Mouse (Mus musculus): Measurements from ENCODE around the gene Clic6.
"Not testable (repeated sequence)": the region's sequence is repeated elsewhere in the genome, so short reads cannot be mapped to it uniquely, and the experiment has no call there.

Clic6 gene

DNA sequence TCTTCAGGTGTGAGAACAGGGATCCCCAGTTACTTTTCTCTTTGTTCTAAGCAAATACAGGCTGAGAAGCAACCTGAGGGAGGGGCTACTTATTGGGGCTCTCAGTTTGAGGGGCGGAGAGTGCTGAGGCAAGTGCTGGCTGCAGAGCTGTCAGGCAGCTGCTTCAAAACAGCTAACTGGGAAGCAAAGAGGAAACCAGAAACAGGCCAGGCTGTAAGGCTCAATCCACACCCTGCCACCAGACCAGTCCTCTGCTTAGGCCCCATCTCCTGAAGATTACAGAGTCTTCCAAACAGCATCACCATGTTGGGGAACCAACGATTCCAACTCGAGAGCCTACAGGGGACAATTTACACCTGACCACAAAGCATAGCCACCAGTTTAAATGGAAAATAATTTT, 12.6 kb upstream of the Clic6 start:
- DNase-seq, result no peak

DNA sequence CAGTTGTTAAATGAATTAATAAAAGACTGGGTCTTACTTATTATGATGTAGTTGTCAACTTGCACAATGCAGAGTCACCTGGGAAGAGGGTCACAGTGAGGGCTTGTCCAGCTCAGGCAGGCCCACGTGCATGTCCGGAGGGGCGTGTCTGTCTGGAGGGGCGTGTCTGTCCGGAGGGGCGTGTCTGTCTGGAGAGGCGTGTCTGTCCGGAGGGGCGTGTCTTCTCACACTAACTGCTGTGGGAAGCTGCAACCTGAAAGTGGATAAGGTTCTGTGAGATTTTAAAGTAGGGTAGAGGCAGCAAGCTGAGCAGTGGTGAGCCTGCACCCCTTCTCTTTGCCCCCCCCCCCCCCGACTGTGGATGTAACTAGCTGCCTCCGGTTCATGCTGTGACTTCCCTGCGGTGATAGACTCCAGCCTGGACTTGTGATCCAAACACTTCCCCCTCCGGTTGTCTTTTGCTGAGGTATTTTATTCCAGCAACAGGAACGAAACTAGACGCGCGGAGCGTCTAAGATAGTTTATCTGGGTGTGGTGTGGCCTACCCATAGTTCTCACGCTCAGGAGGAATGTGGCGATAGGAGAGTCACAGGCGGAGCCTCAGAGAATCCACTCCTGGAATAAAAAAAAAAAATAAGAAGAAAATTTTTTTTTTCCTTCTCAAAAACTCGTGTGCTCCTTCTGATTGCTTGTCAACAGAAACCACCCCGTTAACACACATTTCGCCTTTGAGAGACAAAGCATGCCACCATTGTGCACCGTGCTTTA, 10.3 kb upstream of the Clic6 start:
- DNase-seq, result no peak

- peak; percentile 58 to 60 for DNase-seq
Observed at GRCm38 (mm10) chr16:92478561-92479150, 6.9 kb upstream of the Clic6 start.

- DNase-seq, result no peak
Observed at GRCm38 (mm10) chr16:92487086-92487485, 1.6 kb downstream of the Clic6 start.

GRCm38 (mm10) chr16:92487489-92487888, 2.0 kb downstream of the Clic6 start:
- DNase-seq, result peak; percentile 53 to 61

- no peak for DNase-seq
Observed at GRCm38 (mm10) chr16:92488456-92488855, 2.9 kb downstream of the Clic6 start.

DNA sequence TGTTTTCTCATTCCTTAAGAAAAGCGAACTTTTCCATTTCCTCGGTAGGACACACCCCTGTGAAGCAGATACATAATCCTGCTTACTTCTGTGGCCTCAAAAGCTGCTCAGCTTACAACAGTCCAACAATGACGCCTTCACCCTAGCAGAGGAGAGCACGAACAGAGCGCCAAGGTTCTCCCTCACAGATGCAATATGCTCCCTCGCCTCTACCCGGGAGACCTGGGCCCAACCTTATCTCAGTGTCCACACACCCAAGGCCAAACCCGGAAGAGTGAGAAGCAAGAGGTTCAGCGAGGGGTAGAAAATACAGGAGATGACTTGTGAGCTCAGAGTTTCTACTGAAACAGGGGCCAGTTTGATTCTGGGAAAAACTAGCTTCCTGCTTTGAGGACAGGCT, 3.8 kb downstream of the Clic6 start:
- DNase-seq, result no peak

GRCm38 (mm10) chr16:92497851-92498588, 12.5 kb downstream of the Clic6 start:
- DNase-seq, result no peak

- DNase-seq, result no peak
Observed at GRCm38 (mm10) chr16:92498589-92498981, 13.0 kb downstream of the Clic6 start.

GRCm38 (mm10) chr16:92499324-92499723, 13.8 kb downstream of the Clic6 start:
- DNase-seq, result no peak

GRCm38 (mm10) chr16:92500534-92500933, 15.0 kb downstream of the Clic6 start:
- no peak for DNase-seq

GRCm38 (mm10) chr16:92503105-92503504, 17.6 kb downstream of the Clic6 start:
- no peak for DNase-seq

DNA sequence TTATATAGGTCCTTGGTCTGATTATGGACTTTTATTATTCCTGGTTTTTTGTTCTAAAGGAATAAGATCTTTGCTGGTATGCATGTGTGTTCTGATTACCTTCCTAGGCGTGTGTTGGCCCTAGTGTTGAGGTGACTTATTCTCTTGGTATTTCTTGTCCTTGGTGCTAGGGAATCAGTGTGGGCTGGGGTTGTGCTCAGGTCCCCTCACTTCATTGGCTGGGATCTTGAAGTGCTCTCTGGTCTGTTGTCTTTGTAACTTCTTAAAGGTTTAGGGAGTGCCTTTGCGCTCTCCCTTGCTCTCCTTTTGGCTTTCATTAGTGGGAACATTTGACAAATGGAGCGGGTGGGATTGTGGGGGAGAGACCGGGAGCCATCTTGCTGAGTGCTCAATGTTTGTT, 22.0 kb downstream of the Clic6 start:
- no peak for DNase-seq

GRCm38 (mm10) chr16:92510835-92511772, 25.6 kb downstream of the Clic6 start:
- DNase-seq, result no peak

- DNase-seq, result peak; percentile 36
Observed at GRCm38 (mm10) chr16:92511773-92512391, 26.3 kb downstream of the Clic6 start.

DNA sequence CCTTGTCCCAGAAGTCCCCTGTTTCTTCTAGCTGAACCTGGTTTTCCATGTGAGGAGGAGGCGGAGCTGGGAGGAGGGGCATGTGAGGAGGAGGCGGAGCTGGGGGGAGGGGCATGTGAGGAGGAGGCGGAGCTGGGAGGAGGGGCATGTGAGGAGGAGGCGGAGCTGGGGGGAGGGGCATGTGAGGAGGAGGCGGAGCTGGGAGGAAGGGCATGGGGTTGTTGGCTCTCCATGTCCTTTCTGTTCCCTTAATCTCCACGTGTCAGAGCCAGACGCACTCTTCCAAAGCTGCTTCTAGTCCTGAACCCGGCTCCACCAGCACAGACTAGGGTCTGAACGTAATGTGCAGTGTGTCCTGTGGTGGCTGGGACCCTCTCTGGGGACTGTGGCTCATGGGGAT, 29.4 kb downstream of the Clic6 start:
- DNase-seq, result not testable (repeated sequence)

GRCm38 (mm10) chr16:92516139-92516538, 30.6 kb downstream of the Clic6 start:
- DNase-seq, result no peak

- DNase-seq, result no peak
Observed at GRCm38 (mm10) chr16:92518718-92519117, 33.2 kb downstream of the Clic6 start.

DNA sequence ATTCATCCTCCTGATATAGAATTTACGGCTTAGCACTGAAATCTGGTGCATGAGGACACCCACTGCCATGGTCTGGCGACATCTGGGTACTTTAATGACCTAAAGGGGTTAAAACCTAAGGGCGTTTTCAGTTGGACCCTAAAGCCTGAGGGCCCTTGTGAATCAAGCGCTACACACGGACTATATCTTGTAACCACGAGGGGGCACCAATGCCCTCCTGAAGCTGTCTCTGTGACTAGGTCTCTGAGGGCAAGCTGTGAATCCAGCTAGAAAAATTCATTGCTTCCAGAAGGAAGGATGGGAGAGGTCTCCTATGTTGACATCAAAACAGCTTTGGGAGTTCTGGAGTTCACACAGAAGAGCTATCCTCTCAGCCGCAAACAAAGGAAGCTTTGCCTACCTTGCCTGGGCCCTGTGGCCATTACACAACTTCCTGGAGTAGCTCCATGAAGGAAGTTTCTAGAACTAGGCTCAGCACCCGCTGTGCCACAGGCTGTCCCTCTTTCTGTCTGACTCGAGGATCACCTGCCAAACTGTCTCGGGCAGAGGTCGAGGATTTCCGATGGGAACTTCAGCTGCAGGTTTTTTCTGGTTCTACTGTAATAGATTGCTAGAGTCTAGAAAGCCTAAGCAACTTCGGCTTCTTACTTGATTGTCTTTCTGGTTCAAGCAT, 34.4 kb downstream of the Clic6 start:
- peak; percentile 27 to 29 for DNase-seq

DNA sequence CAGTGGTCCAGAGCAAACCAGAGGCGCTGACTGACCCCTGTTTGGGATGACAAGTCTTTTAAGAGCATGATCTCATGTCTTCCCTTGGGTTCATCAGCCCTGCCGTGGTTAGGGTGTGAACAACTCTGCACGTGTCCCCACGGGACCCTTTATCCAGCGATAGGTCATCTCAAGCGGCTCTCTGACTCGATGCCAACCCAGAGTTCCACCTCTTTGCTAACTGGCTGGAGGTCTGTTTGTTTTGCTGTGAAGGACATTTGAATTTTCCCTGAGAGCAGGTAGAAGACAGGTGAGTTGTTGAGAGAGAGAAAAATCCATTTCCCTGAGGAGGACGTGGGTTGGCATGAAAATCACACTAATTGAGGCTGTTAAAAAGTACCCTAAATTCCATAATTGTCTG, 37.8 kb downstream of the Clic6 start:
- no peak for DNase-seq

DNA sequence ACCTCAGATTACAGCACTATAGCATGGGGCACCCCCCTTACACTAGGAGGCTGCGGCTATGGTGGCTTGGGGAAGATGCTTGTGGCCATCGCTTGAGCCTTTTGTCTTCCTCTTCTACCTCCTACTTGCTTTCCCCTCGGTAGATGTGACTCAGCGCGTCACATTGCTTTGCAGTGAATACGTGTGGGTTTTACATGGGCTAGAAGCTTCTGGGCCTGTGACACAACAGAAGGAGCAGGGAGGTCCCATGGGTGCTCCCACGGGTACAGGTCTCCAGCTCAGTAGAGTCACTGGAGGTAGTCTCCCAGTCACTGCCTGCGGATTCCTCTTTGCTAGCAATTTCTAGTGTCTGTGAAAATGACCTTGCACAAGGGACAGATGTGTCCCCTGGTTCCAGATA, 39.1 kb downstream of the Clic6 start:
- no peak for DNase-seq

GRCm38 (mm10) chr16:92525919-92526318, 40.4 kb downstream of the Clic6 start:
- no peak for DNase-seq
